Mouse (Mus musculus): ENCODE data around the gene Josd2. TPM values are rescaled to one million over a fixed set of nuclear protein-coding genes. Genes with fewer than 3 reads are reported as not detected.

Gene Josd2
- polyA plus RNA-seq, 1 experiment from 2014 or later: 73.3 TPM

DNA sequence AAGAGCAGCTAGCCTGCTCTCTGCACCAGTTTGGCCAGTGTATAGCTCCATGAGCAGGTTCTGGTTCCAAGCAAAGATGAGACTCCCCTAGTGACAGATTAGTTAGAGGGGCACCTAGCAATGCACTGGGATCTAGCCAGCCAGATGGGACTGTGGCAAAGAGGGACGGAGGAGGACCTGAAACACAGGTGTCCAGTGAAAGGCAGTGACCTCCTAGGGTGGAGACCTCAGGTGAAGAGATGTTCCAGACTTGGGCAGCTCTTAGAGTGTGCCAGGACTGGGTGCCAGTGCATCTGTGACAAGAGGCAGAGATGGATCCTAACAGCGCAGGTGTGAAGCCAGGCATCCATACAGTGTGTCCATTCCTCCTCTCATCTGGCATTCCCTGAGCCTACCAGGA lies 28.1 kb upstream of the Josd2 start:
- WGBS: 74% methylated on average over 2 of the region's 2 CpGs

DNA sequence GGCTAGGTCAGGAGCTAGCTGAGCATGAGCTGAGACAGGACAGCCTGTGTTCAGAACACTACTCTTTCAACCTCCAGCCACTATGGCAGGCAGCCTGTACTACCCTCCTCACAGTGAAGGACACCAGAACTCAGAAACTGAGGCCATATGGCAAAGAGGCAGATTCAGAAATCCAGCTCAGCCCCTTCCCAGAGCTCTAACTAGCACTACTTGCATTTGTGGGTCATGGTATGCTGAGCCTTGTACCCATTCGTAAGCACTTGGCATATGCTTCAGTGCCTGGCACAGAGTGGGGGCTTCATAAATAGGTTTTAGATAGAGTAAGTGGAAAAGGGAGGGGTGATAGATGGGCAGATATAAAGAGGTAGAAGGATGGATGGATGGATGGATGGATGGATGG lies 27.3 kb upstream of the Josd2 start:
- no peak for DNase-seq (ENCODE audit: low spot score)
- H3K4me1 ChIP-seq: peaks cover 35% of the 10 kb centered on the region
- no peaks in the 10 kb centered on the region for H3K9me3 ChIP-seq (replicated peaks)
- 81% methylated on average over 1 of the region's 1 CpGs for WGBS
- no peak overlapping the region for H3K27ac ChIP-seq
- H3K27me3 ChIP-seq (ENCODE audit: low read depth, poor library complexity, severe bottlenecking): peaks cover 100% of the 10 kb centered on the region
- H3K36me3 ChIP-seq: no peaks in the 10 kb centered on the region
- no peak overlapping the region for H3K4me3 ChIP-seq

More for the DNA sequence above, 28.1 kb upstream of the Josd2 start:
- Histone ChIP-seq H3K36me3 (no peaks in the 10 kb centered on the region), H3K27ac (no peak overlapping the region), H3K27me3 (ENCODE audit: low read depth, poor library complexity, severe bottlenecking) (peaks cover 100% of the 10 kb centered on the region), H3K4me3 (no peak overlapping the region), H3K4me1 (peaks cover 27% of the 10 kb centered on the region), H3K9me3 (replicated peaks) (no peaks in the 10 kb centered on the region)
- DNase-seq (ENCODE audit: low spot score): no peak

DNA sequence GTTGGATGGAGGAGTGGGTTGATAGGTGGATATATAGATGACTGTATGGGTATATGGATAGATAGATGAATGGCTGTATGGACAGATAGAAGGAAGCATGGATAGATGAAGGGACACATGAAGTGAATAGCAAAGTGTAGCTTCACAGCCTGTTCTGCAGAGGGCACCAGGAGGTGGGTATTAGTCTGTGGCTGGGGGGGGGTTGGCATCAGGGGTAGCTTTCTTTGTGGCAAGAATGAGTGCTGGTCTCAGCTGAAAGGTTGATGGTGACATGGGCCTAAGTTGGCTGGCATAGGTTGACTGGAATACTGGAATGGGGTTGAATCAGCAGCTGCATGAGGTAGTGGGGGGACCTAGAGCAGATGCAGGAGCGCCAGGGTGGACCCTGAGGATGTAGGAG lies 26.6 kb upstream of the Josd2 start:
- Histone ChIP-seq H3K9me3 (replicated peaks) (no peaks in the 10 kb centered on the region), H3K4me1 (peaks cover 35% of the 10 kb centered on the region), H3K4me3 (peak overlapping the region; percentile 39; the same call in 1 of the 2 replicates), H3K27me3 (ENCODE audit: low read depth, poor library complexity, severe bottlenecking) (peaks cover 100% of the 10 kb centered on the region), H3K27ac (no peak overlapping the region), H3K36me3 (no peaks in the 10 kb centered on the region)
- no peak for DNase-seq (ENCODE audit: low spot score)
- 0% methylated on average over 1 of the region's 1 CpGs for WGBS

DNA sequence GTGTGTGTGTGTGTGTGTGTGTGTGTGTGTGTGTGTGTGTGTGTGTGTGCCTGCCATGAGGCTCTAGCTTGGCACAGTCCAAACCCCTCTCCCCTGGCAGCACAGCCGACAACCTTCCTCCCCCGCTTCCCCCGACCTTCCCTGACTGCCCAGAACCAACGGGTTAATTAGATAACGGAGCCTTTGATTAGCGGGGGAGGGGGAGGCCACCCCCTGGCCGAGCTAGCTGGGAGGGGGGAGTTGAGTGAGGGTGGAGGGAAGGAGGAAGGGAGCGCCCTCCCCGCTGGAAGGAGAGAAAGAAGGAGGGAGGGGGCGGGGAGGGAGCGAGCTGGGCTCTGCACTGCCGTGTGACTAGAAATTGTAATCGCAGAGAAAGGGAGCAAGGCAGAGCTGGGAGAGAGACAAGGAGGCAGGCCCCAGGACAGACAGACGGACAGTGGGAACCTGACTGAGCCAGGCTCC lies 26.1 kb upstream of the Josd2 start:
- under 1% methylated on average over 14 of the region's 14 CpGs for WGBS
- peaks cover 35% of the 10 kb centered on the region for H3K4me1 ChIP-seq
- no peaks in the 10 kb centered on the region for H3K9me3 ChIP-seq (replicated peaks)
- peak overlapping the region; percentile 42 for H3K27ac ChIP-seq
- H3K4me3 ChIP-seq: peak overlapping the region; percentile 39
- no peaks in the 10 kb centered on the region for H3K36me3 ChIP-seq
- H3K27me3 ChIP-seq (ENCODE audit: low read depth, poor library complexity, severe bottlenecking): peaks cover 100% of the 10 kb centered on the region
- DNase-seq (ENCODE audit: low spot score): no peak

DNA sequence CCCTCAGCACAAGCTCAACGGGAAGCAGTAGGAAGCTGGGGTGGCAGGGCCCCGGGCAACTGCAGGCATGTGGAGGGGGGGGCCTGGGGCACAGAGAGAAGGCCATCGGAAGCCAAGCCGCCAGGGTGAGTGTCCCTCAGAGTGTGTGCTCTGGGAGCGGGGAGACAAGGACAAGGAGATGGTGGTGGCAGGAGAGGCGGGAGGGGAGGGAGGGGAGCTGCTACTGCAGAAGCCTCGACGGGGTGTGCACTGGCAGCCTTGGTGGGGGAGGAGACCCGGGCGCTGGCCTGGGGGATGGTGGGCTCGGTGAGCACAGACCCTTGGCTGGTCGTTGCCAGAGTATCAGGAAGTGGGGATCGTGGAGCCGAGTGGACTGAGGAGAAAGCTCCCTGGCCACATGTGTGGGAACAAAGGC lies 25.4 kb upstream of the Josd2 start:
- DNase-seq (ENCODE audit: low spot score): peak; percentile 49
- H3K4me1 ChIP-seq: peaks cover 35% of the 10 kb centered on the region
- peaks cover 100% of the 10 kb centered on the region for H3K27me3 ChIP-seq (ENCODE audit: low read depth, poor library complexity, severe bottlenecking)
- no peaks in the 10 kb centered on the region for H3K9me3 ChIP-seq (replicated peaks)
- H3K27ac ChIP-seq: peak overlapping the region; percentile 42
- H3K36me3 ChIP-seq: no peaks in the 10 kb centered on the region
- 2% methylated on average over 13 of the region's 14 CpGs for WGBS
- peak overlapping the region; percentile 39 for H3K4me3 ChIP-seq

DNA sequence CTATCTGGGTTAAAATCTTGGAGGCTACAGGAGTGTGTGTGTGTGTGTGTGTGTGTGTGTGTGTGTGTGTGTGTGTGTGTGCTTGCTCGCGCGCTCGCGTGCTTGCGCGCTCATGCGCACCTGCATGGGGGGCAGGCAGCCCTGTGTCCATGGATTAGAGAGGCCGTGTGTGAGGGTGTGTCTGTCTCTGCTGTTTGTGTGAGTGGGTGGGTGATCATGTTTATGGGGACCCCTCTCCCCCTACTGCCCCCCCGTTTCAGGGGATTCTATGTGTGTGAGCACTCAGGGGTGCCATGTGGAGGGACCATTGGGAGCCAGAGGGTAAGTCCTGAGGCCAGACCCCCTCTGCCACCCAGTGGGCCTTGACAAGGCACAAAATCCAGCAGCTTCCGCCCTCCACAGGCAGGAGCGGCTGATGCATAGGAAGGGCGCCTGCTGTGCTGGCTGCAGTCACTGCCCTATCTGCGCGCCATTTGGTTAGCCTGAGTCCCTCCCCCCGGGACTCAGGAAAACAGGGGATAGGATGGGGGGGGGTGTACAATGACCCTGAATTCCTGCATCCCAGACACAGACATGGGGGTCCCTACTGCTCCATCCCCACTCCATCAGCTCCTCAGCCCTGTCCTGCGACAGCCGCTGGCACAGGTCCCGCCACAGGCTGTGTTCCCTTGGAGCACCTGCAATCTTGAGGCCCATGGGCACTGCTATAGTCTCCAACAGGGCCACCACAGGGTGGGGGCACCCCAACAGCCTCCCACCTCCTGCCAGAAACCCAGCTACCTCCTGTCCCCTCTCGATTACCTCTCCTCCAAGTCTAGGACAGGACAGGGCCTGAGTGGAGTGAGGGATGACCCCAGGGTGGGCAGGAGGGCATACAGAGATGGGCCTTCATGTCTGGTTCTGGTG lies 24.3 kb upstream of the Josd2 start:
- Histone ChIP-seq H3K36me3 (no peaks in the 10 kb centered on the region), H3K4me3 (peak overlapping the region; percentile 39), H3K27me3 (ENCODE audit: low read depth, poor library complexity, severe bottlenecking) (peaks cover 100% of the 10 kb centered on the region), H3K27ac (no peak overlapping the region), H3K9me3 (replicated peaks) (no peaks in the 10 kb centered on the region), H3K4me1 (peaks cover 35% of the 10 kb centered on the region)
- DNase-seq (ENCODE audit: low spot score): no peak
- 5% methylated on average over 19 of the region's 20 CpGs for WGBS

DNA sequence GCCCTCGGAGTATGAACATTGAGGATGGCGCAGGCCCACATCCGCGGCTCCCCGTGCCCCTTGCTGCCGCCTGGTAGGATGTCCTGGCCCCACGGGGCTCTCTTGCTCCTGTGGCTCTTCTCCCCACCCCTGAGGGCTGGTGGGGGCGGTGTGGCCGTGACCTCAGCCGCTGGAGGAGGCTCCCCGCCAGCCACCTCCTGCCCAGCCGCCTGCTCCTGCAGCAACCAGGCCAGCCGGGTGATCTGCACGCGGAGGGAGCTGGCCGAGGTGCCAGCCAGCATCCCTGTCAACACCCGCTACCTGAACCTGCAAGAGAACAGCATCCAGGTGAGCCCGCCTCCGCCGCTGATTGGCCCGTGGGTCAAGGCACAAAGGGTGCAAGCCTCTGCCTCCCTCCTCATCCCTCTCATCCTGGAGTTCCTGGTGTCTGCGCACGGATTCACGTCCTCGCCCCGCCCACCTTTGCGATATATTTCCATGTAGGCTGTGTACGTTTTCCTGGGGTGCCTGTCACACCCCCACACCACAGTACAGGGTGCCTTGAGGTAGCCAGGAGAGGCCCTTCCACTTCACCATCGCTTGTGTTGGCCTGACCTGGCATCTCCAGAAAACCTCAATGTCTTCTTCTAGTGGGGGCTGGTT lies 22.8 kb upstream of the Josd2 start:
- 0 out of 2 replicates have a peak overlapping the region, but pooled peaks have one; percentile 1 for H3K4me3 ChIP-seq
- H3K27me3 ChIP-seq (ENCODE audit: low read depth, poor library complexity, severe bottlenecking): peaks cover 98% of the 10 kb centered on the region
- no peak overlapping the region for H3K27ac ChIP-seq
- no peak for DNase-seq (ENCODE audit: low spot score)
- H3K9me3 ChIP-seq (replicated peaks): no peaks in the 10 kb centered on the region
- H3K36me3 ChIP-seq: no peaks in the 10 kb centered on the region
- peaks cover 35% of the 10 kb centered on the region for H3K4me1 ChIP-seq
- WGBS: 6% methylated on average over 29 of the region's 29 CpGs

DNA sequence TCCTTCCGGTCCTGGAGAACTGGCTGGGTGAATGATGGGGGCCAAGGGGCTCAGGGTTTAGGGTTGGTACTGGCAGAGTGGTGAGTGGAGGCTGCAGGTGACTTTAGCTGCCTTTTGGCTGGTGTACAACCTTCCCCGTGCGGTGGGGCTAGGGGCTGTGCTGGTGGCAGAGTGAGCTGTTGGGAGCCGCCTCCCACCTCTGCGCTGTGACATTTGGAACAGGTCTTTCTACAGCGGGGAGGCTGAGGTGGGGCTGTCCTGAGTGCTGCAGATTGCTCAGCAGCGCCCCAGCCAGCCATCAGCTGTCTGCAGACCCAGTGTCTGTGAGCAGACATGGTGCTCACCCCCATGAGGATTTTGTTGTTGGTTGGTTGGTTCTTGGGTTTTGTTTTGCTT lies 22.3 kb upstream of the Josd2 start:
- no peak for DNase-seq (ENCODE audit: low spot score)
- WGBS: 9% methylated on average over 7 of the region's 7 CpGs
- H3K27me3 ChIP-seq (ENCODE audit: low read depth, poor library complexity, severe bottlenecking): peaks cover 93% of the 10 kb centered on the region
- H3K4me3 ChIP-seq: no peak overlapping the region
- no peaks in the 10 kb centered on the region for H3K9me3 ChIP-seq (replicated peaks)
- H3K27ac ChIP-seq: no peak overlapping the region
- no peaks in the 10 kb centered on the region for H3K36me3 ChIP-seq
- peaks cover 35% of the 10 kb centered on the region for H3K4me1 ChIP-seq

DNA sequence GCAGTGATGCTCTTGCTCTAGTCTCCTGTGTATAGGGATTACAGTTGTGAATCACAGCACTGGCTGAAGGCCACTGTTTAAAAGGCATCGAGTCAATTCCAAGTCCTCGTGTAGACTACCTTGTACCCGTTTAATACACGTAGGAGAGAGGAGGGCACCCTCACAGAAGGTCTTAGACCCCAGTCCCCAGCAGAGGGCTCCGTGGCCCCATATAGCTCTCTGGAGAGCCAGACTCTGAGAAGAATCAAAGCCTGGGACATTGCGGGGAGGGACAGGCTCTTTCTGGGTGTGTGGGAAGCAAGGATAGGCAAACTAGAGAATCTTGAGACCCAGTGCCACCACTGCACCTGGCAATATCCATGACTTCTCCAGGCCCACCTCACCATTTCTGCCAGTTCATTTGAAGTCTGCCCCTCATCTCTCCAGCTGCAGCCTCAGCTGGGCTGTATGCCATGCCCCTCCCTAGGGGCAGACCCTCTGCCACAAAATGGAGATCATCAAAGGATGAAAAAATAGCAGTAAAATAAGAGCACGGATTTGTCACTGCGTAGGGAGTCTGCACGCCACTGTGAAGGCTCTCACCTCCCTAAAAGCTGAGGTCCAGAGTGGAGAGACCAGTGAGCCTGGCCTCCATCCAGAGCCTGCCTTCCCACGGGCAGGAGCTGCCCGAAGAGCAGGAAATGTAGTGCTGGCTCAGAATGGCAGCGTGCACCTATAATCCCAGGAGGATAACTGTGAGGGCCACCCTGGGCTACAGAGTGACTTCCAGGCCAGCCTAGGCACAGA lies 21.5 kb upstream of the Josd2 start:
- Histone ChIP-seq H3K4me3 (no peak overlapping the region), H3K4me1 (peaks cover 35% of the 10 kb centered on the region), H3K27me3 (ENCODE audit: low read depth, poor library complexity, severe bottlenecking) (peaks cover 88% of the 10 kb centered on the region), H3K27ac (no peak overlapping the region), H3K9me3 (replicated peaks) (no peaks in the 10 kb centered on the region), H3K36me3 (no peaks in the 10 kb centered on the region)
- WGBS: 49% methylated on average over 12 of the region's 12 CpGs
- no peak for DNase-seq (ENCODE audit: low spot score)

DNA sequence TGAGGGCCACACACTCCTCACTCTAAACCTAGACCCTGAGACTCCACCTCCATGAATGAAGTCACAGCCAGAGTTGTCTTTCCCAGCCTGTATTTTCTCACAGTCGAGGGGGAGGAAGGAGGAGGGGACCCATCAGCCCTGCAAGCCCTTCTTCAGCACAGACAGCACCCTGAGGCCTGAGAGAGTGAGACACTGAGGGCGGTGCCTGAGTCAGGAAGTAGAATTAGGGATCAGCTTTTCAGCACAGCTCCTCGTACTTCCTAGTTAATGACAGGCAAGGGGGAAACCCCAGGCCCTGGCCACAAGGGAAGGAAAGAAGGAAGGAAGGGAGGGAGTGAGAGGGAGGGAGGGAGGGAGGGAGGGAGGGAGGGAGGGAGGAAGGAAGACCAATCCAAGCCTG lies 14.5 kb upstream of the Josd2 start:
- no peak overlapping the region for H3K27ac ChIP-seq
- no peak for DNase-seq (ENCODE audit: low spot score)
- no peaks in the 10 kb centered on the region for H3K36me3 ChIP-seq
- no peaks in the 10 kb centered on the region for H3K9me3 ChIP-seq (replicated peaks)
- no peak overlapping the region for H3K4me3 ChIP-seq
- 19% methylated on average over 3 of the region's 3 CpGs for WGBS
- H3K27me3 ChIP-seq (ENCODE audit: low read depth, poor library complexity, severe bottlenecking): peaks cover 45% of the 10 kb centered on the region
- H3K4me1 ChIP-seq: no peaks in the 10 kb centered on the region; the same call in 1 of the 2 replicates

DNA sequence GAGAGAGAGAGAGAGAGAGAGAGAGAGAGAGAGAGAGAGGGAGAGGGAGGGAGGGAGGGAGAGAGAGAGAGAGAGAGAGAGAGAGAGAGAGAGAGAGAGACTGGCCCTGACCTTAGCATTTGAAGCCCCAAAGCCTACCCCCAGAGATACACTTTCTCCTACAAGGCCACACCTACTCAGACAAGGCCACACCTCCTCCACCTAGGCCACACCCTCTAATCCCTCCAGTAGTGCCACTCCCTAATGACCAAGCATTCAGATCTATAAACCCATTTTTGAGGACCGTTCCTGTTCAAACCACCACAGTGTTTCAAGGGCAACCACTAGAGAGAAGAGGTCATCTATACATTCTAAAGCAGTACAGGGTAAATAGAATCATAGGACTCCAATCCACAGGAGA lies 11.5 kb upstream of the Josd2 start:
- no peak overlapping the region for H3K4me3 ChIP-seq
- peaks cover 57% of the 10 kb centered on the region for H3K27me3 ChIP-seq (ENCODE audit: low read depth, poor library complexity, severe bottlenecking)
- H3K27ac ChIP-seq: no peak overlapping the region
- no peaks in the 10 kb centered on the region for H3K9me3 ChIP-seq (replicated peaks)
- DNase-seq (ENCODE audit: low spot score): no peak
- H3K36me3 ChIP-seq: no peaks in the 10 kb centered on the region
- no peaks in the 10 kb centered on the region; the same call in 1 of the 2 replicates for H3K4me1 ChIP-seq
- WGBS: 92% methylated on average over 1 of the region's 1 CpGs

DNA sequence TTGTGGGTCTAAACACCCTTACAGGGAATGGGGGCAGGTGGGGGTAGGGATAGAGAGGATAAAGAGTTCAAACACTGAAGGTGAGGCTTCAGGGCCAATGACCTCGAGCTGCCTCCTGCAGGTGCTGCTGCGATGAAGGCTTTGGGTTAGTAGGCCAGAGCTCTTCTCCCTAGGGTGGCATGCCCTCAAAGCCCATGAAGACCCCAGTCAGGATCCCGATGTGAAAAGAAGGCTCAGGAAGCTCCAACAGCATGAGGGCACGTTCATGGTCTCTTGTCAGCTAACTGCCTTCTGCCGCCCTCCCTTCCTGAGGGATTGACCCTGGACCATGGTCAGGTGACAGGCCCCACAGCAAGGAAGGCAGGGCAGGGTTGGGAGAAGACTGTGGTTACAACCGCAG lies 7.7 kb upstream of the Josd2 start:
- H3K4me1 ChIP-seq: peaks cover 25% of the 10 kb centered on the region
- H3K36me3 ChIP-seq: 0 out of 2 replicates have a peak, but pooled peaks cover 3% of the 10 kb centered on the region
- H3K27me3 ChIP-seq (ENCODE audit: low read depth, poor library complexity, severe bottlenecking): peaks cover 82% of the 10 kb centered on the region
- no peaks in the 10 kb centered on the region for H3K9me3 ChIP-seq (replicated peaks)
- DNase-seq (ENCODE audit: low spot score): no peak
- 73% methylated on average over 6 of the region's 6 CpGs for WGBS
- H3K27ac ChIP-seq: no peak overlapping the region
- no peak overlapping the region for H3K4me3 ChIP-seq
